Mouse (Mus musculus) gastrocnemius, adult 18-20 months (tissue): ENCODE measurements around the gene Macrod2. TPM values are rescaled to one million over a fixed set of nuclear protein-coding genes. Genes with fewer than 3 reads are reported as not detected.

Source experiments
- DNase-seq: peaks from one replicate; pipeline ENCODE4 v3.0.0; 2021; ENCODE audit warnings: low spot score
- total RNA-seq, 2 experiments: library from RNA; stranded (reverse); gene quantifications; 2 replicates each; pipeline ENCODE4 v1.2.3; 2021

The Macrod2 gene
- total RNA-seq, 2 experiments from 2014 or later = 16.6 to 19.0 TPM

- DNase-seq = no peak
Observed at GRCm38 (mm10) chr2:141289059-141289713, 894.1 kb downstream of the Macrod2 start.

GRCm38 (mm10) chr2:141292847-141293246 lies 897.7 kb downstream of the Macrod2 start:
- DNase-seq = no peak

DNA sequence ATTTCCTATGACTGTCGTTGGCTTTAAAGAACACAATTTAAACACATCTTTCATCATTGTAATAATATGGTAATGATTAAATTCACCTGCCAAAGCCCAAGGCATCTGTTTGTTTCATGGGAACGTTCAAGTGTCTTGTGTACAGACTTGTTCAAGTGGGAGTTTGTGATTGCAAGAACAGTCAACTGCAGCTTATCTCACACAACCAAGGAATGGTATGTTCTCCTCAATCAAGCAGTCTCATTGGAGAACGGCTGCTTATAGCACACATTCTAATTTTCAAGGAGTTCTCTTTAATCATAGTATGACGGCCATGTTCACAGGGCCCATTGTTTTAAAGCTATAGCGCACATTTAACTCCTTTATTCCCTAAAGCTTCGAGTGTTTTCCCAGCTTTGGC lies 904.1 kb downstream of the Macrod2 start:
- DNase-seq = no peak

GRCm38 (mm10) chr2:141301030-141301429 lies 905.9 kb downstream of the Macrod2 start:
- no peak for DNase-seq

GRCm38 (mm10) chr2:141308406-141308805 lies 913.3 kb downstream of the Macrod2 start:
- DNase-seq = no peak

- no peak for DNase-seq
Observed at GRCm38 (mm10) chr2:141312136-141312948, 917.2 kb downstream of the Macrod2 start.

DNA sequence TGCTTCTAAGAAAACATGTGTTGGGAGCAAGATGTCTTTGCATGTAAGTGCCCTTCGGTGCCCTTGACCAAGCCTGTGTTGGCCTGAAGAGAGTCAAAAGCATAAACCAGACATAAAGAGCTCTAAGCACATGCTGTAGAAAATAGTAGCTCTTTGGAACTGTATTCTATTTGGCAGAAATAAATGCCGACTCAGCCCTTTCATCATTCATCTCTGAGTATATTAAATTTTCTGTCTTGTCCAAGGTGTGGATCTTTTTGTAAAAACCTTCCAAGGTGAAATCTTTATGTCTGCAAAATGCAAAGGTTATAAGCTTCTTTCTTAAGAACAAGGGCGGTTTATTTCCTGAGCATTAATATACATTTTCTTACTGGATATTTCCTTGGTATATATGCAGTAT lies 920.2 kb downstream of the Macrod2 start:
- no peak for DNase-seq

DNA sequence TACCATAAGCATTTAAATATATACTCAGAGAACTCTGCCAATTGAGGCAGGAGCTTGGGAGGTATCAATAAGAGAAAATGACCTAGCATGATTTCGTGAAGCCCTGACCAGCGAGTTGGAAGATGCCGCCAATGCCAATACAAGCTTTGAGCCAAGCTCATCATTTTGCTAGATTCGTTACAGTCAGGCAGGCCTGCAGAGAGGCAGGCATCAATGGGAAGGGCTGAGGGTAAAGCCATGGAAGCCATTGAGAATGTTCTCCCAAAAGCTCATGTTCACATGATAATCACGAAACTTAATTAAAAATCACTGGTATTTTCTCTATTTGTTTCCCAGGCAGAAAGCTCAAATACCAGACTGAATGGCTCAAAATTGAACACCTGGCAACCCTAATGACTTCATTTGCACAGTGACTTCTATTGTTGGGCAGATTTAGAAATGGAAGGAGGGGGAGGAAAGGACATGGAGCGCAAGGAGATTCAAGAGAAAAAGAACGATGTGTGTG lies 928.9 kb downstream of the Macrod2 start:
- DNase-seq = no peak

- DNase-seq = no peak
Observed at GRCm38 (mm10) chr2:141327296-141327695, 932.2 kb downstream of the Macrod2 start.

DNA sequence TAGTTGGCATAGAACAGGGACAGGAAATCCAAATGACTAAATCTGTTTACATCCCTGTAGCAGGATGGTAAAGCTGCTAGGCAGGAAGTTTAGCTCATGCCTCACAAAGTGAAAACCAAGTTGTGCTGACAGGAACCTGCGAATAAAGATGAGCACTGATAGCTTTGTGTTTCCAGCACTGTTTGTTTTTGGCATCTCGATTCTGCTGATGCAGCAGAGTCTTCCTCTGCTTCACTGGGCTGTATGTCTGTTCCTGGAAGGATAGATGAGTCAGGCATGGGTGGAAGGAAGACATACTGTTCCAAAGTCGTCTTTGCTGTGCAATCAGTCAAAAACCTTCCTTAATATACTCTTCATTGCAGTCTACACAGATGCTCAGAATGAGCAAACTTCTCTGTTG lies 942.6 kb downstream of the Macrod2 start:
- DNase-seq = no peak

GRCm38 (mm10) chr2:141343988-141344535 lies 949.0 kb downstream of the Macrod2 start:
- DNase-seq = no peak

GRCm38 (mm10) chr2:141352623-141353022 lies 957.5 kb downstream of the Macrod2 start:
- DNase-seq = no peak

GRCm38 (mm10) chr2:141388632-141389031 lies 993.5 kb downstream of the Macrod2 start:
- no peak for DNase-seq

DNA sequence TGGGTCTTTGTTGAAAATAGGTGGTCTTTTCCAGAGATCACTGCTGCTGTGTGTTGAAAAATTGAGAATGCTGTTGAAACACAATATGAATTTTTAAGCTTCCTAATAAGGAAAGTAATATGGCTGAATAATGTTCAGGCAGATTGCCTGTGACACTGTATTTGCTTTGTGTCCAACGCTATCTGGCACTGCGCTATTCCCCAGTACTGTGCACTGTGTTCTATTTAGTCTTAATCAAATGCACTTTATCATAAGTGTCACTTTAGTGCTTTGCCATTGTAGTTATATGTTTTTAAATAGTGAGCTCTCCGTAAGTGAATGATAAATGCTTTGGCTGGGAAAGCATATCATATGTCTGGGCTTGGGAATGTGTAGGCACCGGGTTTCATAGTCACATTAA lies 996.1 kb downstream of the Macrod2 start:
- no peak for DNase-seq

GRCm38 (mm10) chr2:141394806-141395205 lies 999.7 kb downstream of the Macrod2 start:
- DNase-seq = no peak

- no peak for DNase-seq
Observed at GRCm38 (mm10) chr2:141408766-141409165, 1013.7 kb downstream of the Macrod2 start.

GRCm38 (mm10) chr2:141416436-141416835 lies 1021.3 kb downstream of the Macrod2 start:
- DNase-seq = no peak

- DNase-seq = no peak
Observed at GRCm38 (mm10) chr2:141416855-141417544, 1021.9 kb downstream of the Macrod2 start.

DNA sequence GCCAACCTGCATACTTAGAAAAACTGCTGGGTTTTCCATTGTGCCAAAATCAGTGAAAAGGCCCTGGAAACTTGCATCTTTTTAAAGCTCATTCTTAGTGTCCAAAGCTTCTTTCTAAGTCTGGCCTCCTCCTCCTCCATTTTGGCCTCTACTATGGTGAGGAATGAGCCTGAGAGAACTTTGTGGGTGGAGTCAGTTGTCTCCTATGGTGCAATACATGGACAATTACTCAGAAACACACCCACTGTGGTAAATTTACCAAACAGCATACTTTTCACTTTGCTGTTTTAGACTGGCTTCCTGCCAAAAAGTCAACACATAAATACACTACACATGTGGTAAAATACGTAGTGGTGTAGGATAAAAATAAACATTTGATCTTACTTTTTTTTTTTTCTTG lies 1024.7 kb downstream of the Macrod2 start:
- no peak for DNase-seq

- DNase-seq = no peak
Observed at GRCm38 (mm10) chr2:141434084-141434483, 1039.0 kb downstream of the Macrod2 start.

DNA sequence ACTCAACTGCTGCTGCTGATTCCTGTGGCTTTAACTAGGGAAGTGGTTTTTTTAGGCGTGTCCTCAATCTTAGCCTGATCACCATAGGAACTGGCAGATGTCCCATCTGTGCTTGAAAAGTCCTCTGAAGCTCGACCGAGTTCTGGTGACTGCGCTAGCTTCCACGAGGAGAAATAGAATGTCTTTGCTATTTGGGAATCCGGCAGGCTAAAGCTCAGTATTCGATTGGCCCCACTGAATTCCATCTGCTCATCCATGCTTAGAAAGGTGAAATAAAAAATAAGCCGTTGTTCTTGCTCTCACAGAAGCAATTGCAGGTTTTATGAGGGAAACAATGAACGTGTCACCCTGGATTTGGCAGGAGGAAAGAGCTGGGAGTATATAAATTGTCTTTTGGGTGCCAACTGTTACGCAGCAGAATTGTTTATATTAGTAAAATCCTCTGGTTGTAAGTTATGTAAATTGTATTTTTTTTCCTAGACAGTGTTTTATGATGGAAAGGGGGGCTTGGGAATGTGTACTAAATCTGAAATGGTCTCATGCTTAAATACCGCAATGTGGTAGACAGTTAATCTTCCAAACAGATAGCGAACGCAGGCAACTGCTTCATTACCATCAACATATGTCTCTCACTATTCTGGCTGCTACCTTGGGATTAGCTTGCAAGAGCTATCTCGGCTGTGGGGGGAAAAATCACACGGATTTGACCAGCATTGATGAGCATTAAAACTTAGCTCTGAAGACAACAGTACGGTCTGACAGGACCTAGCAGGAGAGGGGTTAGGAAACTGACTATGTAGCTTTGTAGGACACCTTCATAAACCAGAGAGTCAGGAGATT lies 1039.8 kb downstream of the Macrod2 start:
- DNase-seq = peak; percentile 9
